Mouse (Mus musculus) bone marrow macrophage, adult 2 months (primary cell): ENCODE measurements around the gene Dvl2. TPM values are rescaled to one million over a fixed set of nuclear protein-coding genes. Genes with fewer than 3 reads are reported as not detected.
A peak's percentile ranks its signal among the peaks of the same experiment; 100 is the strongest.
"Not testable (repeated sequence)": the region's sequence is repeated elsewhere in the genome, so short reads cannot be mapped to it uniquely, and the experiment has no call there.

Experiments
- H3K27ac ChIP-seq: 2 replicates; pipeline ENCODE4 v1.5.1; 2012; ENCODE audit warnings: low read depth, low read length; ENCODE audit not compliant: insufficient read depth
- H3K4me1 ChIP-seq: 2 replicates; pipeline ENCODE4 v1.6.1; 2012; ENCODE audit warnings: low read length; ENCODE audit not compliant: control insufficient read depth, insufficient read depth
- H3K4me3 ChIP-seq: 2 replicates; pipeline ENCODE4 v1.5.1; 2012; ENCODE audit warnings: mild to moderate bottlenecking, low read length, moderate library complexity; ENCODE audit not compliant: insufficient read depth
- CTCF ChIP-seq: IDR thresholded peaks from 2 replicates; pipeline ENCODE4 v1.5.1; 2012; ENCODE audit warnings: low read depth, mild to moderate bottlenecking, low read length, moderate library complexity
- POLR2A ChIP-seq: IDR thresholded peaks from 2 replicates; pipeline ENCODE4 v1.6.1; 2012; ENCODE audit warnings: mild to moderate bottlenecking, low read depth, low read length, borderline replicate concordance
- polyA plus RNA-seq: library from polyadenylated mRNA; stranded (reverse); fragments of >200 nt; gene quantifications from 2 replicates; pipeline ENCODE4 v1.2.4, GENCODE M21; 2012; ENCODE audit not compliant: missing spikeins, insufficient read depth, insufficient read length

Dvl2 gene
- polyA plus RNA-seq, 1 experiment: 25.8 TPM

DNA sequence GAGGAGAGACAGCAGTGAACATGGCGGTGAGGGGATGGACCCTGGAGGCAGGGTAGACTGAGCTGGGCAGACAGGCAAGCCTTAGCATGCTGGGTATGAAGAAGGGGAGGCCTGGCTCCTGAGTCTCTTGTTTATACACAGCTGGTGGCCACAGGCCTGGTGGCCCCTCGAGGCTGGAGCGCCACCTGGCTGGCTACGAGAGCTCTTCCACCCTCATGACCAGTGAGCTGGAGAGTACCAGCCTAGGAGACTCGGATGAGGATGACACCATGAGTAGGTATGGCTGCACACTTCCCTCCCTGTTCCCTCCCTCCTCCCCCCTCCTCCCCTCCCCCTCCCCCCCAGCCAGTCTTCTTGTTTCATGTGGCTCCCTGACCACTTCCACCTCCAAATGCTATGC is 5.1 kb downstream of the Dvl2 start:
- peaks cover 8% of the 10 kb centered on the region for H3K4me1 ChIP-seq
- no peak for TF ChIP-seq CTCF
- no peak for TF ChIP-seq POLR2A
- no peak overlapping the region for H3K27ac ChIP-seq
- no peak overlapping the region for H3K4me3 ChIP-seq

DNA sequence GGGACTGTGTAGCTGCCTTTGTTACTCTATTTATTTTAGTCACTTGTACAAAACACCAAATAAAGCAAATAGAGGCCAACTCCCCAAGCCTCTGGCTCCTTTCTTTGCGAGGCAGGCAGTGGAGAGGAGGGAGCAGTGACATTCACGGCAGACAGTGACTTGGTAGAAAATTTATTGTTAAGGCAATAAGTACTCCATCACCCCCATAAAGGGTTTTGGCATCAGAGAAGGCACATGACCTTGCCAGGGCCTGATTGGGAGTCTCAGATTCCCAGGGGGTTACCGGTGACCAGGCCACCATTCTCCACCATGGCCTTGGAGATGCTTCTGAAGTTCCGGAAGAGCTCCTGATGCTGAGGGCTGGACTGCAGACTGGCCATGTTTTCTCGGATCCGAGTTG is 9.6 kb downstream of the Dvl2 start:
- TF ChIP-seq CTCF (no peak), POLR2A (no peak)
- Histone ChIP-seq H3K27ac (no peak overlapping the region), H3K4me1 (peaks cover 4% of the 10 kb centered on the region; the same call in 1 of the 2 replicates), H3K4me3 (no peak overlapping the region)

- no peak for TF ChIP-seq POLR2A
- TF ChIP-seq CTCF: no peak
Measured at GRCm38 (mm10) chr11:70010548-70010947, 10.2 kb downstream of the Dvl2 start.

DNA sequence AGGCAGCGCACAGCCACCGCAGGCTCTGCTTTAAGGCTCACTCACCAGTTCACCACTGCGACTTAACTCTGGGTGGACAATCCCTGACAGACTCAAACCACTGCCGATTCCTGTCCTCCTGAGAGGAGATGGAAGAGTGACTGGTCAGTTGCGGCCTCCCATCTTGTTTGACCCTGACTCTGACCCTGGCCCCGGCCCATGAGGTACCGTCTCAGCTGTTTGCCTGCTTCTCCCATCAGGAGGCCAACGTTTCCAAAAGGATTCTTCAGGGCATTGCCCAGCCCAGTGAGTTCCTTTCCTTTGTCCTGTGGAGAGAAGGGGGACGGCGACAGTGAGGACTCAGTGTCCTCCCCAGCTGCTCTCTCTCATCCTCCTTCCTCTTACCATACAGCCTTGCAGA is 10.6 kb downstream of the Dvl2 start:
- Histone ChIP-seq H3K4me3 (no peak overlapping the region), H3K27ac (no peak overlapping the region), H3K4me1 (peaks cover 4% of the 10 kb centered on the region; the same call in 1 of the 2 replicates)
- TF ChIP-seq POLR2A (no peak), CTCF (no peak)

More at GRCm38 (mm10) chr11:70010548-70010947, 10.2 kb downstream of the Dvl2 start:
- Histone ChIP-seq H3K4me1 (peaks cover 4% of the 10 kb centered on the region; the same call in 1 of the 2 replicates), H3K27ac (no peak overlapping the region), H3K4me3 (no peak overlapping the region)

DNA sequence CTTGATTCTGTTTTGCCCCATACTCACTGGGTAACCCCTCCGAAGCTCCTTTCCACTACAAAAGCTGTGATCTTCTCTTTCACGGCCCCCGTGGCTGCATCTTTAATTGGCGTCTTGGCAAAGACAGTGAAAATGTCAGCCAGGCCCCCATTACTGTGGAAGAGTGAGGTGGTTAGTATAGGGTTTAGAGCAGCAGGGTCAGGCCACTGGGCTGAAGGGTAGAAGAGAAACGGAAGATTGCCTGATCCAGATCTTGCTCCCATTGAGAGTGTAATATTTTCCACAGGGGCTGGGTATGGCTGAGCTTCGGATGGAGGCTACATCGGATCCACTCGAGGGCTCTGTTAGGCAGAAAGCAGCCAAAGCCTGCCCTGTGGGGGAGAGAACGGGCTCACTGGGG is 12.5 kb downstream of the Dvl2 start:
- Histone ChIP-seq H3K4me3 (no peak overlapping the region), H3K4me1 (peaks cover 7% of the 10 kb centered on the region), H3K27ac (no peak overlapping the region)
- TF ChIP-seq POLR2A: no peak
- no peak for TF ChIP-seq CTCF

- Histone ChIP-seq H3K27ac (no peak overlapping the region), H3K4me3 (no peak overlapping the region), H3K4me1 (peaks cover 9% of the 10 kb centered on the region)
- TF ChIP-seq CTCF: no peak
- TF ChIP-seq POLR2A: no peak
Measured at GRCm38 (mm10) chr11:70013408-70013807, 13.0 kb downstream of the Dvl2 start.

GRCm38 (mm10) chr11:70014051-70014450 is 13.7 kb downstream of the Dvl2 start:
- Histone ChIP-seq H3K4me1 (peaks cover 14% of the 10 kb centered on the region), H3K27ac (no peak overlapping the region), H3K4me3 (no peak overlapping the region)
- no peak for TF ChIP-seq CTCF
- no peak for TF ChIP-seq POLR2A

- peak within 1 kb of the TSS; percentile 27 for H3K27ac ChIP-seq
- H3K4me3 ChIP-seq: peak within 1 kb of the TSS; percentile 72
- H3K4me1 ChIP-seq: peaks cover 19% of the 10 kb centered on the region
- TF ChIP-seq CTCF (0 out of 2 replicates have a peak, but pooled peaks have one; percentile 26), POLR2A (no peak; the same call in 1 of the 2 replicates)
Measured at GRCm38 (mm10) chr11:70014880-70015558, 14.6 kb downstream of the Dvl2 start, which contains the start of gene Acadvl. Gene Acadvl (minus strand): TSS chr11:70015411.

DNA sequence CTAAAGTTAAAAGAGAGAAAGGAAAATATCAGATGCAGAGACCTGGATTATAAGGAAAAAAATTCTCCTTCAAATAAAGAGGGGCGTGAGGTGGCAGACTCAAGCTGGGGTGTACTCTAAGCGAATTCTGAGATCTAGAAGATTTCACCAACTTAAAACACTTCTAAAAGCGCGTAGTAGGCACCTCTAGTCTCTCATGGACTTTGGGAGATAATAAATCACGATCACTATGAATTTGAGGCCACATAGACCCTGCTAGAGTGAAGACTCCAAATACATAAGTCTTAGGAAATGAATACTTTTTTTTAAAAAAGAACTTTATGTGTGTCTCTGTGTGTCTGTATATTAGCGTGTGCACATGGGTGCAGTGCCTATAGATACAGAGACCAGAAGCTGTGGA is 15.3 kb downstream of the Dvl2 start:
- Histone ChIP-seq H3K27ac (no peak overlapping the region), H3K4me1 (peaks cover 24% of the 10 kb centered on the region), H3K4me3 (no peak overlapping the region)
- TF ChIP-seq CTCF (no peak), POLR2A (no peak)

GRCm38 (mm10) chr11:70016177-70016576 is 15.8 kb downstream of the Dvl2 start:
- not testable (repeated sequence) for H3K27ac ChIP-seq, H3K4me3 ChIP-seq
- peaks cover 24% of the 10 kb centered on the region for H3K4me1 ChIP-seq

DNA sequence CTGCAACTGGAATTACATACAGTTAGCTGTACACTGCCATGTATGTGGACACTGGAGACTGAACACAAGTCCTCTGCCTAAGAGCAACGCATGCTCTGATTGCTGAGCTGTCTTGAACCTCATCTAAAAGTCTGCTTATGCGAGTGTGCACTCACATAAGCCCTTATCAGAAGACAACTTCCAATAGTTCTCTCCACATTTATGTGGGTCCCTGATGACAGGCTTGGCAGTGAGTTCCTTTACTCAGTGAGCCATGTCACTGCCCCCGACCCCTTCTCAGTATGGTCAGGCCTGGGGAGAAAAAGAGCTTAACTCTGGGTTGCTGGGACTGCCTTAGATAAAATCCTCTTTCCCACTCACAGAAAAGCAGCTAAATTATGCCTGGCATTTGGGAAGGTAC is 16.3 kb downstream of the Dvl2 start, which contains the start of gene Dlg4:
TSS of gene Dlg4 (plus strand) at position 274 of the 400 bp plus-strand sequence.
- no peak for TF ChIP-seq CTCF
- TF ChIP-seq POLR2A: no peak
- H3K4me1 ChIP-seq: peaks cover 24% of the 10 kb centered on the region
- H3K4me3 ChIP-seq: no peak within 1 kb of the TSS
- H3K27ac ChIP-seq: no peak within 1 kb of the TSS
